Mouse (Mus musculus) erythroblast, adult 5-6 weeks (primary cell): ENCODE data around the gene Cd48. TPM values are rescaled to one million over a fixed set of nuclear protein-coding genes. Genes with fewer than 3 reads are reported as not detected.
"Not testable (repeated sequence)": the region's sequence is repeated elsewhere in the genome, so short reads cannot be mapped to it uniquely, and the experiment has no call there.

Experiments
- ATAC-seq: replicated peaks from 2 replicates; pipeline ENCODE4 v1.8.0; 2016; ENCODE audit warnings: moderate number of reproducible peaks, mild to moderate bottlenecking, moderate TSS enrichment, inconsistent platforms; ENCODE audit not compliant: poor library complexity, low FRiP score, severe bottlenecking
- total RNA-seq, 2 experiments: library from RNA; stranded (forward) in 1 of 2; stranded (reverse) in 1 of 2; fragments of 150-400 nt in 1 of 2; fragments of 200-764, 138-1000 nt in 1 of 2; gene quantifications; 2 replicates each; pipeline versions ENCODE4 v1.2.3 to v1.2.4; 2015 to 2017; ENCODE audit warnings: low replicate concordance in 2 of 2

Gene Cd48
- total RNA-seq, 2 experiments from 2014 or later = 27.7 to 60.3 TPM

DNA sequence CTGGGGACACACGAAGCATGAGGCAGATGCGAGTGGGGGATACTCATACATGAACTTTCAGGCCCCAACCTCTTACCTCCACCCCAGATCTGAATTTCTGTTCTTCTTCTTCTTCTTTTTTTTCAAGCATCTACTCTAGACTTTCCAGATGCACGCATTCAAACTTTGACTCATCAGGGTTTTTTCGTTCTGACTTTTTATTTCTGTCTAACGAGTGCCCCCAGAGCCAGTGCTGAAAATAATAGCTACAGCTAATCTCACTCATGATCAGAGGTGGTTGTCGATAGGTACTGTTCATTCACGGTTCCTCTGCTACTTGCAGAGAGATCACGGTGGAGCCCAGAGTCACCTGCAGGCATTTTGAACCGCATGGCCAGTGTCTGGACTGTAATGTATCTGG is 3.1 kb downstream of the Cd48 start:
- no peak for ATAC-seq

DNA sequence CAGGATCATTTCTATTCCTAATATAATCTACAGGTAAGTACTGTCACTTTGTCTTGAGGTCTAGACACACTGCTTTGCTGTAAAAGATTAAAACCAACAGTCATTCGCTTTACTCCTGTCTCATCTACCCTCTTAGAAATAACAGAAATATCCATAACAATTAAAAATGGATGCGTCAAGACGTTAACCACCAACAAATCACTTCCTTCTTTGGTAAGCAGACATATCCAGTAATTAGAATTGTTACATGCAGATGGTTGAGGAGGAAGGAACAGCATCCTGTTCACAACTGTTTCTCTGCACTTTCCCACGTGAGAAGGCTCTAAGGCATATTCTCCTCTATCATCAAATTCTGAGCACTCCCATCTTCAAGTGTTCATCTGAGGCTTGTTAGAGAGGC is 5.5 kb downstream of the Cd48 start:
- no peak for ATAC-seq

DNA sequence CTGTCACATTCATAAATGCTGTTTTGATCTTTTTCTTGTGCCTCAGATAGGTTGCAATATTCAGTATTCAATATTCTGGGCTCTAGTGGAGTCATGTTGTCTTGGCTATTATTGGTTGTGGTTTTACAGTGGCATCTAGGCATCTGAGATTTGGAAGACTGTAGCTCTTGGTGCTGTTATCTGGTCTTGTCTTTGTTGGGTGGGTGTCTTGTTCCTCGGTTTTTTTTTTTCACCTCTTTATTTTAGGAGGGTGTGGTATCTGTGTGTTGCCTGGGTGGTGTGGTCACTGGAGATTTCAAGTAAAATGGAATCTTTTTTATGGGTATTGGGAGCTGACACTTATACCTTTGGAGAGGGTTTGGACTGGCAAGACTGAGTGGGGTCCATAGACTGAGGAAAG is 12.1 kb downstream of the Cd48 start:
- ATAC-seq = no peak

DNA sequence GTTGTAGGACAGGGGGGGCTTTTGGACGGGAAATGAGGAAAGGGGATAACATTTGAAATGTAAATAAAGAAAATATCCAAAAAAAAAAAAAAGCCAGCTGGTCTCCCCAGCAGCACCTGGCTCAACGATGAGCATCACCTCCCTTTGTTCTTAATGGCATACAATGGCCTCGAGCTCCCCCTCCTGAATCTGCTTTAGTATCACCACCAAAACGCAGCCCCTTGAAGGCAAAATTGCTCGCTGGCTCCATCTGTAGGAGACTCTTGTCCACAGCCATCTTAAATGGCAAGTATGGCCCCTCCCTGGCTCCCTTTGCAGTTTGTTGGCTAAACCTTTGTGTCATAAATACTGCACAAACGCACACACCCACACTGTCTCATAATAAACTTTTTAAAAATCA is 17.2 kb downstream of the Cd48 start:
- ATAC-seq = no peak

DNA sequence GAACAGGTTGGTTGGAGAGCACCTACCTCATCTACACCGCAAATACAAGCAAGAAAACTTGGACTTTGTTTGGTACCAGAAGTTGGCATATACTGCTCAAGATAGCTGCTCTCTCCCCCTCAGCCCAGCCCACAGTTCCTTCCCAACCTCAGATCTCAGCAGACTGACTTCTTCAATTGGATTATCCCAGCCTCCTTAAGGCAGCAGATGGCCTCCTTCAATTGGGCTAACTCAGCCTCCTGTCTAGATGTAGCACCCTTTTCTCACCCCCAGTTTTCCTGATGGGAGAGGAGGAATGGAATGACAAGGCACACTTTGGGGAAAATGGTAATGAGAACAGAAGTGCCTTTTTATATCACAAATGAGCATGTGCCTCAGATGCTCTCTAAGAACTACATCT is 31.9 kb downstream of the Cd48 start:
- not testable (repeated sequence) for ATAC-seq

DNA sequence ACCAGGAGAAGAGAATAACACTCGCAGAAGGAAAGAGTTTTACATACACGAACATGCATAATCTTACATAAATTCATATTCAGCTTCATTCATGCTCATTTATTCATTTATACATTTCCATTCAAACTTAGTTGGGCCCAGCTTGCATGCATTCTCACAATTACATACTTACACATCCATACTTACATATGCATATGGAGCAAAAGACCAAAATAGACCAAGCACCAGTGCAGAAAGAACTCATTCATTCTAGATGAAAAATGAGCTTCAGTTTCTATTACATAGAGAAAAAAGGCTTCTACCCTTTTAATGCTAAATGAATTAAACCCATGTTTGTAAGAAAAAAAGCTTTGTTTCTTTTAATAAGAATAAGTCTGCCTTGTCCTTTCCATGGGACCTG is 33.6 kb downstream of the Cd48 start:
- no peak for ATAC-seq

DNA sequence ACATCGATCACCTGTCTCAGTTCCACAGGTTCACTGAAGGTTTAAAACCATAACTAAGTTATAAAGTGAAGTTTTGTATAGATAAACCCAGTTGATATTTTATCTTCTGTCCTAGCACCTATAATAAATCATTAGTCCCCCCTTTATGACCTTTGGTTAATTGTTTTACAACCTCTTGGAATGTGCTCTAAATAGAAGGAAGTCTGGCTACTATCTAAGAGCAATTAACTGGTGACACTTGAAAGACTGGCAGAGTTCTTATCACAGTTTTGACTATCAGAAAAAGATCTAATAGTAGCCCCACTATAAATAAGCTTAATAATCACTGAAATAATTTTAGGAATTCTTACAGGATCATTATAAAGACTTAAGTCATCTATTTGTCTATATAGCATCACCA is 34.4 kb downstream of the Cd48 start:
- ATAC-seq = no peak

DNA sequence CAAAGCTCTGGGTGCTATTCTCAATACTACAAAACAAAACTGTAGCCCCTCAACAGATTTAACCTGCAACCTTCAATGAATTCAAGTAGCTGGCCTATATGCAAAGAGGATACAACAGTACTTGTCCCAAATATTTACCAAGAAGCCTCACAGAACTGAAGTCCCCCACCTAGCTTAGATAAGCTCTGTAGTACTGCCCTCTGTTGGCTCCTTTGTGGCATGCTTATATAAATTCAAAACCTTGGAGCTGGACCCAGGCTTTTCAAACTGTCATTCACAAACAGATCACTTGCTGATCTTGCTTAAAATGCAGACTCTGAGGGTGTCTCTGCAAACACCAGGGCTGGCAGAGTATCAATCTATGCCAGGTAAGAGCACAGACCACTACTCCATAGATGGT is 49.4 kb downstream of the Cd48 start:
- ATAC-seq = no peak

DNA sequence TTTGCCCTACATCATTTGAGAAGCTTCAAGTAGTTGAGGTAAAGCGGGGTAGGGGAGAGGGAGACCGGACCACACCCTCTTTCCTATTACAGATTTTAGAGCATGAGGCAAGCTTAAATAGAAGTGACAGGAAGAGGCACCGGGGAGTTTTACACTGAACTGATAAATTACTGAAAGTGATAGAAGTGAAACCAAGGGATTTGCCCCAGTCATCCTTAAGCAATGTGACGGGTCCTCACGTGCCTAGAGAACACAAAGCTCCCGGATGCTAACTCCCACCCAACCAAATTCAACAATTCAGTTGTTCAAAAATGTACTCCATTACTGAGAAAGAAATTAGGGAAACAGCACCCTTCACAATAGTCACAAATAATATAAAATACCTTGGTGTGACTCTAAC is 53.1 kb downstream of the Cd48 start:
- no peak for ATAC-seq

DNA sequence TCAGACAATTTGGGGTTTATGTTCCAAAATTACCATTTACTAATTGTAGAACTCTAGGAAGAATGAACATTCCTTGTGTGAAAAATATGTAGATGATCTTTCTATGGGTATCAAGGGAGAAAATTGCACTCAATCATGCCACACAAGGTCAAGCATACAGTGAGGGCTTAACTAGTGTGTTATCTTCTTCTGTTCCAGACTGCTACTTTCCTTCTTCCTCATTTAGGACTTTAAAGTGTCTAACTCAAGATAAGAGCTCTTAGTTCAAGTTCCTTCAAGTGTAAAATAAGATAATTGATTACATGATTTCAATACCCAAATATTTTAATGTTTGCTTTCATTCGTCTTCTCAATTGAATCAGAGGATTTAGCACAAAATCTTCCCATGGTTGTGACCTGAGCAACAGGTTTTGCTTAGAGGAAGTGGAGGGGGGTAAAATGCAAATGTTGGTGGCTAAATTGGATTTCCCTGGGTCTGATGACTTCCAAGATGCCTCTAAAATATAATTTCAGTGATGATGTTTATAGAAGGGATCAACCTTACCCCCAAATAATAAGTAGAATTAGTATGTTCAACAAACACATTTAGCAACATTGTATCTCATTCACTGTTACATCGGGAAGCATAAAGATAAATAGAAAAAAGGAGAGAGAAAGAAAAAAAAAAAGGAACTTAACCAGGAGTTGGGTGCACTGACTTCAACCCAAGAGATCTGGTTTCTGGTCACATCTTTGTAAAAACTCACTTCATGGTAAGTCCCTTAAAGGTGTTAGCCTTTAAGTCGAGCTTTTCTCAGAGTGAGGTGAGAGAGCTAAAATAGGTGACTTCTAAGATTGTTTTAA is 66.5 kb downstream of the Cd48 start:
- no peak for ATAC-seq

Other genes with a start within 250 kb of the Cd48 start
- not detected in 2 replicates for gene F11r, start 244.5 kb upstream of the Cd48 start, total RNA-seq (2015; ENCODE audit: low replicate concordance)
- gene F11r, start 244.5 kb upstream of the Cd48 start, total RNA-seq (2017; ENCODE audit: low replicate concordance) = 0.42 TPM in 1 of 2 replicates, not detected in the other
- gene Alyref2, start 178.5 kb upstream of the Cd48 start, total RNA-seq (2015; ENCODE audit: low replicate concordance) = 0.84 and 4.8 TPM in 2 replicates
- gene Alyref2, start 178.5 kb upstream of the Cd48 start, total RNA-seq (2017; ENCODE audit: low replicate concordance) = 0.60 and 1.4 TPM in 2 replicates
- gene Itln1, start 146.7 kb upstream of the Cd48 start, total RNA-seq (2015; ENCODE audit: low replicate concordance) = not detected in 2 replicates
- not detected in 2 replicates for gene Itln1, start 146.7 kb upstream of the Cd48 start, total RNA-seq (2017; ENCODE audit: low replicate concordance)
- gene Cd244a, start 122.8 kb upstream of the Cd48 start, total RNA-seq (2015; ENCODE audit: low replicate concordance) = 2.3 and 3.1 TPM in 2 replicates
- gene Cd244a, start 122.8 kb upstream of the Cd48 start, total RNA-seq (2017; ENCODE audit: low replicate concordance) = 5.2 and 8.3 TPM in 2 replicates
- 7.1 and 8.8 TPM in 2 replicates for gene Ly9, start 74.6 kb upstream of the Cd48 start, total RNA-seq (2015; ENCODE audit: low replicate concordance)
- 5.8 and 10.0 TPM in 2 replicates for gene Ly9, start 74.6 kb upstream of the Cd48 start, total RNA-seq (2017; ENCODE audit: low replicate concordance)
- gene Slamf7, start 29.0 kb upstream of the Cd48 start, total RNA-seq (2015; ENCODE audit: low replicate concordance) = 3.3 and 10.7 TPM in 2 replicates
- gene Slamf7, start 29.0 kb upstream of the Cd48 start, total RNA-seq (2017; ENCODE audit: low replicate concordance) = 1.4 TPM in 1 of 2 replicates, not detected in the other
- 2.3 TPM in 1 of 2 replicates, not detected in the other for gene Slamf1, start 85.1 kb downstream of the Cd48 start, total RNA-seq (2015; ENCODE audit: low replicate concordance)
- gene Slamf1, start 85.1 kb downstream of the Cd48 start, total RNA-seq (2017; ENCODE audit: low replicate concordance) = 0.26 and 0.56 TPM in 2 replicates
- 20.3 and 22.1 TPM in 2 replicates for gene Cd84, start 157.7 kb downstream of the Cd48 start, total RNA-seq (2015; ENCODE audit: low replicate concordance)
- gene Cd84, start 157.7 kb downstream of the Cd48 start, total RNA-seq (2017; ENCODE audit: low replicate concordance) = 23.7 and 25.0 TPM in 2 replicates
- 2.9 and 3.1 TPM in 2 replicates for gene Gm10521, start 213.7 kb downstream of the Cd48 start, total RNA-seq (2015; ENCODE audit: low replicate concordance)
- 2.4 and 2.7 TPM in 2 replicates for gene Gm10521, start 213.7 kb downstream of the Cd48 start, total RNA-seq (2017; ENCODE audit: low replicate concordance)
- gene Slamf6, start 235.5 kb downstream of the Cd48 start, total RNA-seq (2015; ENCODE audit: low replicate concordance) = 19.2 TPM in 1 of 2 replicates, not detected in the other
- gene Slamf6, start 235.5 kb downstream of the Cd48 start, total RNA-seq (2017; ENCODE audit: low replicate concordance) = 0.56 and 4.4 TPM in 2 replicates